Mouse (Mus musculus) kidney, adult 2 months (tissue): Measurements from ENCODE around the gene Cdca3. TPM values are rescaled to one million over a fixed set of nuclear protein-coding genes. Genes with fewer than 3 reads are reported as not detected.

Experiments
- DNase-seq: peaks from one replicate; pipeline ENCODE4 v3.0.0; 2021
- H3K27ac ChIP-seq: fragments of 200-500 bp; 2 replicates; pipeline ENCODE4 v1.5.1; 2012; ENCODE audit warnings: low read depth, low read length, control low read depth, inconsistent platforms; ENCODE audit not compliant: insufficient read depth
- H3K27me3 ChIP-seq: fragments of 200-500 bp; replicated peaks from 2 replicates; pipeline ENCODE4 v1.6.1; 2012; ENCODE audit warnings: mild to moderate bottlenecking, moderate library complexity, low read length, inconsistent platforms; ENCODE audit not compliant: control insufficient read depth, insufficient read depth
- H3K36me3 ChIP-seq: fragments of 200-500 bp; 2 replicates; pipeline ENCODE4 v1.6.1; 2012; ENCODE audit warnings: mild to moderate bottlenecking, moderate library complexity, low read length, inconsistent platforms; ENCODE audit not compliant: control insufficient read depth, insufficient read depth
- H3K4me1 ChIP-seq: fragments of 200-500 bp; 2 replicates; pipeline ENCODE4 v1.6.1; 2011; ENCODE audit warnings: low read length; ENCODE audit not compliant: control insufficient read depth, insufficient read depth
- H3K4me3 ChIP-seq: fragments of 200-500 bp; 2 replicates; pipeline ENCODE4 v1.5.1; 2011; ENCODE audit warnings: mild to moderate bottlenecking, low read depth, low read length, control low read depth; ENCODE audit not compliant: insufficient read depth
- CTCF ChIP-seq: fragments of 200-500 bp; conservative IDR thresholded peaks from 2 replicates; pipeline ENCODE4 v1.5.1; 2011; ENCODE audit warnings: low read depth, mild to moderate bottlenecking, control low read depth, low read length, moderate library complexity, mixed read lengths; ENCODE audit not compliant: insufficient read depth, insufficient read length
- POLR2A ChIP-seq: fragments of 200-500 bp; IDR thresholded peaks from one replicate; pipeline ENCODE4 v1.6.1; 2011; ENCODE audit warnings: low read depth, low read length, control low read depth
- WGBS: fragments of 180-500 bp; shearing (Covaris S2); methylation state at CpG from one replicate; pipeline ENCODE4 v1.1.7; 2018; 5-methylcytosine and 5-hydroxymethylcytosine counted together
- polyA plus RNA-seq: library from polyadenylated mRNA; depleted of rRNA; stranded (reverse); fragments of >200 nt; gene quantifications from 2 replicates; pipeline ENCODE4 v1.2.3, GENCODE M21; 2012

The Cdca3 gene
- polyA plus RNA-seq, 1 experiment = 4.2 TPM

DNA sequence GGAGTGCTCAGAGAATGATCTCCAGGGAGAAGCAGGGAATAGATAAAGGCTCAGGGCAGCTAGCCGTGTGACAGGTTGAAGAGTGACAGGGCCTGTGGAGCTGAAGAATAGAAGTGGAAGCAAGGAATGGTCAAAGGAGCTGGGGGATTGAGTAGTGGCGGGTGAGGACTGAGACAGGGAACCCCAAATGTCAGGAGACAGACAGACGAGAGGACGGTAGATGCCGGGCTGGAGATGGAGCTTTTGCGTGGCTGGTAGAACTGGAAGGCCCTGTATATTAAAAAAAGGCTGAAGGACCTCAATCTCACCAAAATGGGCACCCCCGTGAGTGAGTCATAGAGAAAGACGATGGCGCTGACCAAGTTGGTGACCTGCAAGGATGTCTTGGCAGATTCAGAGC, 31.2 kb downstream of the Cdca3 start:
- H3K4me1 ChIP-seq = no peaks in the 10 kb centered on the region
- H3K4me3 ChIP-seq = no peak overlapping the region
- 90% methylated on average over 9 of the region's 9 CpGs for WGBS
- H3K27me3 ChIP-seq = no peaks in the 10 kb centered on the region
- no peaks in the 10 kb centered on the region for H3K36me3 ChIP-seq
- H3K27ac ChIP-seq = no peak overlapping the region
- TF ChIP-seq CTCF (no peak), POLR2A (no peak)
- no peak for DNase-seq

DNA sequence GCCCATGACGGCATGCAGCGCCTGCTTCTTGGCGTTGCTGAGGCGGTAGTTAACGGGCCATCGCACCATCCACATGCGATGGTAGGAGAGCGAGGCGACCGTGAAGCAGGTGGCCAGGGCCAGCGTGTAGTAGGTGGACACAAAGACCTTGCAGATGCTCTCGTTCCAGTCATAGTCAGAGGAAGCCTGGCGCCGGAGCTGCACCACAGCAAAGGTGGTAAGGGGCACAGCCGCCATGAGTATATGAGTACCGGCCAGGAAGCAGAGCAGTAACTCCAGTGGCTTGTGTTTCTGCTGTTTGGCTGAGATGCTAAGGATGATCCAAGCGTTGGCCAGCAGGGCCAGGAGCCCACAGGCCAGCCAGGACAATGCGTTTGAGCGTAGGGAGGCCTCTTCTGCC, 31.9 kb downstream of the Cdca3 start:
- Histone ChIP-seq H3K4me3 (no peak overlapping the region), H3K4me1 (no peaks in the 10 kb centered on the region), H3K27ac (no peak overlapping the region), H3K27me3 (no peaks in the 10 kb centered on the region), H3K36me3 (no peaks in the 10 kb centered on the region)
- WGBS = 86% methylated on average over 19 of the region's 19 CpGs
- DNase-seq = no peak
- no peak for TF ChIP-seq CTCF
- no peak for TF ChIP-seq POLR2A

DNA sequence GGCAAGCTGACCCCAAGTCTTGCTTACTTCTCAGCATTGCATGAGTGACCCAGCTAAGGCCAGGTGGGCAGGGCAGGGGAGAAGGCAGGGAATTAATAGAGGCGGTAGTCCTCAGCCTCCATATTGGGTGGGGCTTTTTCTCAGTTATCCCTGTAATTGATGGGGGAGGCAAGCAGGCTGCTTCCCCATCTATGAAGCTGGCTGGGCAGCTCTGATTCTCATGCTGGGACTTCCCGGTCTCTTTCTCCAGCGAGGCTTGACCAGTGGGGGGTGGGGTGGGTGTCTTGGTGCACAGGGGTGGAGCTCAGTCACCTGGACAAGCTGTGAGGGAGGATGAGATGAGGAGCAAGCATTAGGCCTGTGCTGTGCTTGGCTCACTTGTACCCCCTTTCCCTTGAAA, 32.5 kb downstream of the Cdca3 start:
- WGBS = 32% methylated on average over 3 of the region's 3 CpGs
- Histone ChIP-seq H3K4me3 (no peak overlapping the region), H3K4me1 (no peaks in the 10 kb centered on the region), H3K27me3 (no peaks in the 10 kb centered on the region), H3K27ac (no peak overlapping the region), H3K36me3 (no peaks in the 10 kb centered on the region)
- no peak for DNase-seq
- TF ChIP-seq POLR2A (no peak), CTCF (no peak)

DNA sequence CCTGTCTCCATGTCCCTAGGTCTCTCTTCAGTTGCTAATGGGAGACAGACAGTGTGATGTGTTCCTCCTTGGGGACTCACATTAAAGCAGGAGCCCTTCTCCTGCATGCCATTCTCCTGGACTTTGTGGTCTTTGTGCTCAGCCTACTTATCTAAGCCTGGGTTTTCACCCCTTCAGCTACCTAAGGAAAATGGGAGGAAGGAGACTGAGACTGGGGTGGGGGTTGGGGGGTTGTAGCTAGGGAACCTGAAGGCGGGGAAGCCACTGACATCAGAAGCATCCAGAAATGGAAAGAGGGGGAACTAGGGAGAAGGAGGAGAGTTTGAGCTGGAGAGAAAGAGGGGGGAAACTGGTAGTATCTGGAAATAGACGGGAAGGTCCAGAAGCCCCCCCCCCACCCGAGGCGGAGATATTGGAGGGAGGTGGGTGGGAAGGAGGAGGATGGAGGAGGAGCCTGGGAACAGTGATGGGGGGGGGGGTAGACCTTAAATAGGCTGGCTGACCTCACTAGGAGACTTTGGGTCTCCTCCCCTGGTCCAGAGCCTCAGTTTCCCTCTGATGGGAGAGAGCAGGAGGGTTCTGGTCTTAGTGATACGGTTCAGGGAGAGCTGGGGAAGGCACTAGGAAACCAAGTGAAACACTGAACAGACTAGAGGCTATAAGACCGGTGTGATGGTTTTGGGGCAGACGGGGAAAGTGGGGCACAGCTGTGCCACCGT, 33.2 kb downstream of the Cdca3 start:
- TF ChIP-seq CTCF = no peak
- Histone ChIP-seq H3K4me1 (no peaks in the 10 kb centered on the region), H3K36me3 (no peaks in the 10 kb centered on the region), H3K4me3 (peak overlapping the region; percentile 55; the same call in 1 of the 2 replicates), H3K27me3 (no peaks in the 10 kb centered on the region), H3K27ac (no peak overlapping the region)
- 22% methylated on average over 8 of the region's 8 CpGs for WGBS
- DNase-seq = no peak

DNA sequence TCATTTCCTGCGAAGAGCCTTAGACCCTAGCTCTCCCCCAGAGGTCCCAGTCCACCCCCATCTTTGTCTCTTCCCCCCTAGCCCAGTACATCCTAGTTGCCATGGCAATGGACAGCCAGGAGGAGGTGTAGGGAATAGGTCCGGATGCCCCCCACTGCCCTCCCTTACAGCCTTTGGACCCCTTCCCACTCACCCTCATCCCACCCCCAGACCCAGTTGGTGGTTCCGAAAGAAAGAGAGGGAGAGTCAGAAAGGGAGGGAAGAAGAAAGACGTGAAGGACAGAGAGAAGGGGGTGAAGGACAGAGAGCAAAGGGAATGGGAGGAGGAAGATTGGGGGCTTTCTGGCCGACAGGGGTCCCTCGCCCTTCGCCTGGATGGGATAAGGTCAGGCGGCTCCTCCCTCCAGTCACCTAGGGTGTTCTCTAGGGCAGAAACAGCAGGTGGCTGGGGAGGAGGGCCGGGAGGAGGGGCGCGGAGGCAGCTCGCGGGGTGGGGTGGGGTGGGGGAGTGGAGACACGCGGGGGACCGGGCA, 33.8 kb downstream of the Cdca3 start:
- no peaks in the 10 kb centered on the region for H3K4me1 ChIP-seq
- TF ChIP-seq CTCF (no peak), POLR2A (no peak)
- no peak for DNase-seq
- no peaks in the 10 kb centered on the region for H3K27me3 ChIP-seq
- 0% methylated on average over 11 of the region's 16 CpGs for WGBS
- H3K36me3 ChIP-seq = no peaks in the 10 kb centered on the region
- H3K27ac ChIP-seq = no peak overlapping the region
- H3K4me3 ChIP-seq = peak overlapping the region; percentile 55

DNA sequence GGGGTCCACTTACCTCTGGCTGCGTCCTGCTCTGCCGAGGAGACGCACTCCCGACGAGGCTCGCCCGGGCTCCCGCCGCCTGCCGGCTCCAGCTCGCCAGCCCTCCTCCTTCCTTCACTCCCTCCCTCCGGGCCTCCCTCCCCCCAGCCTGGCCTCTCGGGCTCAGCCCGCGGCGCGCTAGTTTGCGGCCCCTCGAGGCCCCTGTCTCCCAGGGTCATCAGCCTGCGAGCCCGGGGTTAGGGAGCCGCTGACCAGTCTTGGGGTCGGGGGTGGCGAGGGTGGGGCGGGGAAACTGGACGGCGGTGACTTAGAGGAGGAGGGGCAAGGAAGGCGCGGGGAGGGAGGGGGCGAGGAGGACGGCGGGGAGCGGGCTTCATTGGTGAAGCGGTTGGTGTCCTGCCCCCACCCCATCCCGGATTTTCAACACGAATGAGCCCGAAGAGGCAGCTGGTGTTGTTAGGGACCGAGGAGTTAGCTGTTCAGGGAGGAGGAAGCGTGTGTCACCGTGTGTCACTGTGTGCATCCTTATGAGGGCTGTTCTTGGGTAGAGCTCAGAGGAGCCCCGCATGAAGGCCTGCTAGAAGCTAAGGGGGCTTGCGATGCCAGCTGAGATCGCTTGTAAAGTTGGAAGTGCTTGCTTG, 34.4 kb downstream of the Cdca3 start, which contains the start of gene Gpr162:
Gpr162 (minus strand) TSS at position 326 of the 641 bp plus-strand sequence.
- DNase-seq = peak; percentile 48
- 3% methylated on average over 43 of the region's 43 CpGs for WGBS

DNA sequence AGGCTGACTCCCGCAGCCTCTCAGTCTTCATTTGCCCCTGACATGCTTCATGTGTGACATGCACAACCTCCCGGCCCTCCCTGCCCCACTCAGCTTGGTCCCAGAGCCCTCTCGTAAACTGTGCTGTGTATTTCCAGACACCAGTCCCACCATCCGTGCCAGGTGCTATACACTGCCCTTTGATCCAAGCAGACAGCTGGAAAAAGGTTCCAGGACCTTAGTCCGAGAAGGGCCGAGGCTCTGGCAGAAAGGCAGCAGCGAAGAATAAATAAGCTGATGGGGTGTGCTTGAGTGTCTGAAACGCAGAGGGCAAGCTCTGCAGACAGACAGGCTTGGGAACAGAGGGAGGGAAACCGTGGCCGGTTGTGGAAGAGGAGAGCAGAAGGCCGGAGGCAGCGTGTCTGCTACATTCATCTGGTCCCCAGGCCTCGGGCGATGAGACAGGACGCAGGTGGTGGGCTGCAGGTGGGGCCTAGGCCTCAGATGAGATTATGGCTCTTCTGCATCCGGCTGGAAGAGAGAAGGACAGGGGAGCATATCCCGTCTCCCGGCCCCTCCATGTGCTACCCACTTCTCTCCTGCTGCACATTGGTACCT, 36.5 kb downstream of the Cdca3 start:
- no peak overlapping the region for H3K27ac ChIP-seq
- no peaks in the 10 kb centered on the region for H3K27me3 ChIP-seq
- H3K4me3 ChIP-seq = no peak overlapping the region
- TF ChIP-seq POLR2A = no peak
- no peak for TF ChIP-seq CTCF
- WGBS = 68% methylated on average over 18 of the region's 18 CpGs
- peak; percentile 54 for DNase-seq
- no peaks in the 10 kb centered on the region for H3K36me3 ChIP-seq
- H3K4me1 ChIP-seq = no peaks in the 10 kb centered on the region

More for the DNA sequence above, 34.4 kb downstream of the Cdca3 start, which contains the start of gene Gpr162:
- H3K27me3 ChIP-seq = no peaks in the 10 kb centered on the region
- H3K36me3 ChIP-seq = no peaks in the 10 kb centered on the region
- H3K4me3 ChIP-seq = peak within 1 kb of the TSS; percentile 55
- no peaks in the 10 kb centered on the region for H3K4me1 ChIP-seq
- no peak within 1 kb of the TSS for H3K27ac ChIP-seq
- TF ChIP-seq CTCF (no peak), POLR2A (no peak)
